Mouse (Mus musculus) cerebellum, adult 2 months (tissue): ENCODE measurements around the gene Qrich1. TPM values are rescaled to one million over a fixed set of nuclear protein-coding genes. Genes with fewer than 3 reads are reported as not detected.
A peak's percentile ranks its signal among the peaks of the same experiment; 100 is the strongest.
"Not testable (repeated sequence)": the region's sequence is repeated elsewhere in the genome, so short reads cannot be mapped to it uniquely, and the experiment has no call there.

Experiments used
- DNase-seq, 2 experiments: peaks; one replicate each; pipeline ENCODE4 v3.0.0; 2021
- H3K27ac ChIP-seq: fragments of 200-500 bp; 2 replicates; pipeline ENCODE4 v1.5.1; 2012; ENCODE audit warnings: low read length, control low read depth, inconsistent platforms; ENCODE audit not compliant: insufficient read depth
- H3K27me3 ChIP-seq: fragments of 200-500 bp; 2 replicates; pipeline ENCODE4 v1.6.1; 2012; ENCODE audit warnings: inconsistent platforms, mild to moderate bottlenecking, low read length, moderate library complexity; ENCODE audit not compliant: control insufficient read depth, insufficient read depth
- H3K4me1 ChIP-seq: fragments of 200-500 bp; 2 replicates; pipeline ENCODE4 v1.6.1; 2011; ENCODE audit warnings: low read length; ENCODE audit not compliant: control insufficient read depth, insufficient read depth
- H3K4me3 ChIP-seq: fragments of 200-500 bp; replicated peaks from 2 replicates; pipeline ENCODE3; 2011; ENCODE audit warnings: mild to moderate bottlenecking, low read depth, low read length, control low read depth; ENCODE audit not compliant: insufficient read depth
- CTCF ChIP-seq: fragments of 200-500 bp; IDR thresholded peaks from 2 replicates; pipeline ENCODE4 v1.5.1; 2011; ENCODE audit warnings: low read depth, mild to moderate bottlenecking, control low read depth, low read length, moderate library complexity, borderline replicate concordance; ENCODE audit not compliant: insufficient read depth
- POLR2A ChIP-seq: fragments of 200-500 bp; IDR thresholded peaks from 2 replicates; pipeline ENCODE4 v1.6.1; 2011; ENCODE audit warnings: low read length, control low read depth, borderline replicate concordance; ENCODE audit not compliant: insufficient read depth
- WGBS: fragments of 180-500 bp; shearing (Covaris S2); methylation state at CpG from one replicate; pipeline ENCODE4 v1.1.7; 2018; 5-methylcytosine and 5-hydroxymethylcytosine counted together
- polyA plus RNA-seq: library from polyadenylated mRNA; depleted of rRNA; stranded (reverse); fragments of >200 nt; gene quantifications from 2 replicates; pipeline ENCODE4 v1.2.3, GENCODE M21; 2012; rRNA removed

The Qrich1 gene
- polyA plus RNA-seq, 1 experiment = 117 TPM

GRCm38 (mm10) chr9:108594354-108594753, 77.7 kb downstream of the Qrich1 start:
- Histone ChIP-seq H3K27ac (no peak overlapping the region), H3K27me3 (no peaks in the 10 kb centered on the region), H3K4me3 (no peak overlapping the region), H3K4me1 (peaks cover 6% of the 10 kb centered on the region)
- DNase-seq = no peak
- no peak for TF ChIP-seq POLR2A
- 82% methylated on average over 3 of the region's 3 CpGs for WGBS

DNA sequence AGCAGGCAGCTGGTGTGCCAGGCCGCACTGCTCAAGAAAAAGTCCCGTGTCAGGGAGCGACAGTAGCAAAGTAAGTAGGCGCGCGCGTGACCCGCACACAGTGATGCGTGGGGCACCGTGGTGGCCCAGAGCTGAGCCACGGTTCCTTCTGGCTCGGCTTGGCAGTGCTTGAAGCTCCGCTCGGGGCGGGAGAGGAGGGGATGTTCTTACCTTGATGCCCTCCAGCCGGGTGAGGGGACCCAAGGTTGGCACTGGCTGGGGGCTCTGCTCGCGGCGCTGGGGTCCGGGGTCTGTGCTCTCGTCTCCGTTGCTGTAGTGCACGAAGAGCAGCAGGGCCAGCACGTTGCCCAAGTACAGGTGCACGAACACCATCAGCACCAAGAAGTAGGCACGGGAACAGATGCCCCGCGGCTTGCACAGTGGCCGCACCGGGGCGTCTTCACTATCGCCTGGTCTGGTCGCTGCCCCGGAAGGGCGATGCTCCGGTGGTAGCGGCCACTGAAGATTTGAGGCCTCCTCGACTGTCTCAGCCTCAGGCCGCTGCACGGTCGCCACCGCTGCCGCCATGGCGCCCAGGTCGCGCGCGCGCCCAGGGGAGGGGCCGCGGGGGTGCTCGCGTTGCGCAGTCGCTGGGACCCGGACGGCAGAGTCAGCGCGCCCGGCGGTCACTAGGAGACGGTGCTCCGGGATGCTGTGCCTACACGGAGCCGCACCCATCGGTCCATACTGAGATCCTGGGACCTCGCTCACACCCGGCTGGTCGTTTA, 80.6 kb downstream of the Qrich1 start, which contains the start of gene P4htm:
P4htm (minus strand) TSS at position 670 of the 767 bp plus-strand sequence.
- peak; percentile 82 to 85 for DNase-seq
- H3K27ac ChIP-seq = peak within 1 kb of the TSS; percentile 76
- no peaks in the 10 kb centered on the region for H3K27me3 ChIP-seq
- H3K4me1 ChIP-seq = peaks cover 6% of the 10 kb centered on the region; the same call in 1 of the 2 replicates
- H3K4me3 ChIP-seq = peak within 1 kb of the TSS; percentile 91
- WGBS = under 1% methylated on average over 69 of the region's 69 CpGs
- TF ChIP-seq POLR2A = peak; percentile 80
- no peak for TF ChIP-seq CTCF

- Histone ChIP-seq H3K27me3 (no peaks in the 10 kb centered on the region), H3K4me3 (no peak overlapping the region), H3K4me1 (peaks cover 6% of the 10 kb centered on the region; the same call in 1 of the 2 replicates), H3K27ac (no peak overlapping the region)
- DNase-seq = no peak
- 73% methylated on average over 4 of the region's 4 CpGs for WGBS
- TF ChIP-seq POLR2A = no peak
These were observed 82.5 kb downstream of the Qrich1 start for GRCm38 (mm10) chr9:108599021-108599566.

- Histone ChIP-seq H3K4me3 (no peak overlapping the region), H3K4me1 (peaks cover 3% of the 10 kb centered on the region; the same call in 1 of the 2 replicates), H3K27me3 (no peaks in the 10 kb centered on the region), H3K27ac (no peak overlapping the region)
- 59% methylated on average over 2 of the region's 2 CpGs for WGBS
- TF ChIP-seq POLR2A (no peak), CTCF (no peak)
- no peak for DNase-seq
These were observed 83.4 kb downstream of the Qrich1 start for GRCm38 (mm10) chr9:108600011-108600410.

DNA sequence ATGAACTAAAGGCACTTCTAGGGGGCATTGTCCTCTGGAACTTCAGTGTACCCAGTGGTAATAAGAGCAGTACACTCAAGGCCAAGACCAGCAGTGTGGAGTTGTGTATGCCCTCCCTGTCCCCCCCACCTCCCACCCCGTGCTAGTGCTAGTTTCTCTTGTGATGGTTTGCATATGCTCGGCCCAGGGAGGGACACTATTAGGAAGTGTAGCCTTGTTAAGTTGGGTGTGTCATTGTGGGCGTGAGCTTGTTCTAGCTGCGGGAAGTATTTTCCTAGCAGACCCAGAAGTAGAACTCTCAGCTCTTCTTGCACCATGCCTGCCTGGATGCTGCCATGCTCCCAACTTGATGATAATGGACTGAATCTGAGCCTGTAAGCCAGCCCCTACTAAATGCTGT, 85.4 kb downstream of the Qrich1 start:
- WGBS = 83% methylated on average over 4 of the region's 4 CpGs
- Histone ChIP-seq H3K4me3 (no peak overlapping the region), H3K4me1 (no peaks in the 10 kb centered on the region), H3K27ac (no peak overlapping the region), H3K27me3 (no peaks in the 10 kb centered on the region)
- DNase-seq = no peak
- no peak for TF ChIP-seq POLR2A
- no peak for TF ChIP-seq CTCF

DNA sequence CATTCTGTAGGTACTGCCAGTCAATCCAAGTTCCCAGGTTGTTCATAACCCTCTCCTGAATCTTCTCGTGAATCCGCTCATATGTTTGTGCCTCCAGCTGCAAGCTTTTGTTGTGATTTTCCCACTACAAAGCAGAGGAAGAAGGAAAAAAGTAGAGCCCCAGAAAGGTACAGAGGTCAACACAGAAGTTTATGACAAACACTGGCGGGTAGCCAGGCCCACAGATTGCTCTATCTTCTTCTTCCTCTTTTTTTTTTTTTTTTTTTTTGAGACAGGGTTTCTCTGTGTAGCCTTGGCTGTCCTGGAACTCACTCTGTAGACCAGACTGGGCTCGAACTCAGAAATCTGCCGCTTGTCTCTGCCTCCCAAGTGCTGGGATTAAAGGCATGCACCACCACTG, 91.3 kb downstream of the Qrich1 start:
- DNase-seq, H3K27me3 ChIP-seq, H3K4me1 ChIP-seq, H3K4me3 ChIP-seq, H3K27ac ChIP-seq: not testable (repeated sequence)
- WGBS = 91% methylated on average over 5 of the region's 5 CpGs

DNA sequence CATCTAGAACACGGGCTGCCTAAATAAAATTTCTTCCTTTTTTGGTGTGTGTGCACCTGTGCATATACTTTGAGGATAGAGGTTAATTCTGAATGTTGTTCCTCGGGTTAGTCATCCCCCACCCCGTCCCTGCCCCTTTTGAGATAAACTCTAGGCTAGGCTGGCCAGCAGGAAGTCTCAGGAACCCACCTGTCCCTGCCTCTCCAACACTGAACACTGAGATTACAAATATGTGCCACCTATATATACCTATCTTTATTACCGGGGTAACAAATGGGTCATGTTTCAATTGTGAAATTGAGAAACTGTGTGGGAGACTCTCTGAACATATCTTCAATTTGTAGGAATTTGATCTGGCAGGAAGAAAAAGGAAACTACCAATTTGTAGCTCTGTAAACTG, 92.3 kb downstream of the Qrich1 start:
- TF ChIP-seq CTCF (no peak), POLR2A (no peak)
- WGBS = 97% methylated on average over 4 of the region's 4 CpGs
- no peak for DNase-seq

More for the DNA sequence above, 92.3 kb downstream of the Qrich1 start:
- no peaks in the 10 kb centered on the region for H3K27me3 ChIP-seq
- no peak overlapping the region for H3K4me3 ChIP-seq
- no peak overlapping the region for H3K27ac ChIP-seq
- H3K4me1 ChIP-seq = no peaks in the 10 kb centered on the region

Other genes starting within 250 kb of the Qrich1 start
- gene Nicn1, start 226.4 kb upstream of the Qrich1 start, polyA plus RNA-seq = 94.1 and 97.5 TPM in 2 replicates
- 63.2 and 64.2 TPM in 2 replicates for gene Amt, start 220.0 kb upstream of the Qrich1 start, polyA plus RNA-seq
- gene Rhoa, start 210.7 kb upstream of the Qrich1 start, polyA plus RNA-seq = 198 and 201 TPM in 2 replicates
- gene Tcta, start 210.6 kb upstream of the Qrich1 start, polyA plus RNA-seq = 55.2 and 58.9 TPM in 2 replicates
- 247 and 249 TPM in 2 replicates for gene Gpx1, start 177.9 kb upstream of the Qrich1 start, polyA plus RNA-seq
- 97.5 and 104 TPM in 2 replicates for gene Usp4, start 169.0 kb upstream of the Qrich1 start, polyA plus RNA-seq
- gene 1700102P08Rik, start 124.0 kb upstream of the Qrich1 start, polyA plus RNA-seq = 1.3 and 1.7 TPM in 2 replicates
- 0.13 and 0.17 TPM in 2 replicates for gene Ccdc36, start 88.3 kb upstream of the Qrich1 start, polyA plus RNA-seq
- gene BC048562, start 80.3 kb upstream of the Qrich1 start, polyA plus RNA-seq = not detected in 2 replicates
- gene Ccdc71, start 56.3 kb upstream of the Qrich1 start, polyA plus RNA-seq = 23.4 and 27.6 TPM in 2 replicates
- gene Klhdc8b, start 55.2 kb upstream of the Qrich1 start, polyA plus RNA-seq = 36.2 and 47.1 TPM in 2 replicates
- gene Lamb2, start 37.1 kb upstream of the Qrich1 start, polyA plus RNA-seq = 31.0 and 34.2 TPM in 2 replicates
- gene Usp19, start 26.2 kb upstream of the Qrich1 start, polyA plus RNA-seq = 192 and 212 TPM in 2 replicates
- gene Qars, start 9.1 kb upstream of the Qrich1 start, polyA plus RNA-seq = 99.4 and 107 TPM in 2 replicates
- gene Impdh2, start 43.5 kb downstream of the Qrich1 start, polyA plus RNA-seq = 70.6 and 76.9 TPM in 2 replicates
- gene Ndufaf3, start 50.6 kb downstream of the Qrich1 start, polyA plus RNA-seq = 63.0 and 69.3 TPM in 2 replicates
- 215 and 239 TPM in 2 replicates for gene Dalrd3, start 53.1 kb downstream of the Qrich1 start, polyA plus RNA-seq
- 97.4 and 107 TPM in 2 replicates for gene Wdr6, start 61.9 kb downstream of the Qrich1 start, polyA plus RNA-seq
- gene P4htm, start 80.9 kb downstream of the Qrich1 start, polyA plus RNA-seq = 102 and 105 TPM in 2 replicates
- 53.7 and 54.2 TPM in 2 replicates for gene Arih2, start 132.6 kb downstream of the Qrich1 start, polyA plus RNA-seq
- 18.2 and 19.1 TPM in 2 replicates for gene Slc25a20, start 145.3 kb downstream of the Qrich1 start, polyA plus RNA-seq
- 24.6 and 26.6 TPM in 2 replicates for gene Prkar2a, start 172.5 kb downstream of the Qrich1 start, polyA plus RNA-seq